In genomic region chr1:189494896-189495295, GRCm38 (mm10) we compare ENCODE assay signal across 22 mouse cellular contexts.
DNase-seq lines count a peak whose midpoint lies in the region; ATAC-seq and TF ChIP-seq lines count a peak whose summit lies in the region.
"Had no signal": no experiment of that assay in that cellular context is flagged by ENCODE, and none has a peak within 500 bp of the region (broad histone marks: within the 10 kb centered on the region; RNA-seq: fewer than 3 reads in every experiment).

No protein-coding gene starts in this region.

- DNase-seq in forebrain, embryonic 14.5 days (ENCODE audit: low spot score), result peak; percentile 34
- no peak for DNase-seq in forebrain, postnatal 0 days
- DNase-seq in kidney, postnatal 0 days (ENCODE audit: low spot score), result peak; percentile 42
- no peak for DNase-seq in kidney, adult 11 months
- DNase-seq in ovary, postnatal 36 days (ENCODE audit: low spot score), result peak; percentile 7
- no peak for DNase-seq in ovary, postnatal 14 days (ENCODE audit: low spot score)
- DNase-seq in embryo, embryonic 9.5 days (ENCODE audit: extremely low spot score), result peak; percentile 14
- DNase-seq in adrenal gland, postnatal 10 days, result no peak
- DNase-seq: cerebellum, adult 8-10 months; gastrocnemius, postnatal 10 days; heart, postnatal 4 days; layer of hippocampus, adult 9-11 months; lung, embryonic 14.5 days; lung, postnatal 4 days; right cerebral cortex, postnatal 25 days had no signal

- H3K27ac ChIP-seq in forebrain, embryonic 14.5 days (ENCODE audit: low read depth, low read length), result no peak overlapping the region
- no peak overlapping the region for H3K27ac ChIP-seq in forebrain, postnatal 0 days (ENCODE audit: low read depth, low read length)
- H3K27ac ChIP-seq in kidney, postnatal 0 days, result peak overlapping the region; percentile 31; the same call in 1 of the 2 replicates
- H3K27ac ChIP-seq: embryonic facial prominence, embryonic 13.5 days; heart, embryonic 15.5 days; liver, embryonic 12.5 days; neural tube, embryonic 13.5 days had no signal

- no peak for TF ChIP-seq CTCF in forebrain, postnatal 0 days (IDR thresholded peaks at IDR 0.05; ENCODE audit: low read depth)
- TF ChIP-seq CTCF in kidney, postnatal 0 days (IDR thresholded peaks at IDR 0.05; ENCODE audit: low read depth), result no peak

- WGBS in forebrain, embryonic 14.5 days, result 12% methylated on average over 11 of the region's 11 CpGs
- 22% methylated on average over 11 of the region's 11 CpGs for WGBS in forebrain, postnatal 0 days
- WGBS in kidney, postnatal 0 days, result 38% methylated on average over 11 of the region's 11 CpGs

- no peaks in the 10 kb centered on the region for H3K9me3 ChIP-seq in forebrain, embryonic 14.5 days (replicated peaks; ENCODE audit: control insufficient read depth, low read length)
- no peaks in the 10 kb centered on the region for H3K9me3 ChIP-seq in forebrain, postnatal 0 days (ENCODE audit: low read length)
- H3K9me3 ChIP-seq in kidney, postnatal 0 days (replicated peaks; ENCODE audit: low read length), result no peaks in the 10 kb centered on the region
- H3K9me3 ChIP-seq: embryonic facial prominence, embryonic 13.5 days; heart, embryonic 15.5 days; liver, embryonic 12.5 days; neural tube, embryonic 13.5 days; stomach, embryonic 15.5 days had no signal

- H3K36me3 ChIP-seq in forebrain, embryonic 14.5 days (ENCODE audit: control insufficient read depth, insufficient read depth, low read length), result no peaks in the 10 kb centered on the region
- H3K36me3 ChIP-seq in forebrain, postnatal 0 days (ENCODE audit: insufficient read depth), result no peaks in the 10 kb centered on the region
- no peaks in the 10 kb centered on the region for H3K36me3 ChIP-seq in kidney, postnatal 0 days (ENCODE audit: insufficient read depth, low read length)
- H3K36me3 ChIP-seq: embryonic facial prominence, embryonic 13.5 days; heart, embryonic 15.5 days; liver, embryonic 12.5 days; neural tube, embryonic 13.5 days; stomach, embryonic 15.5 days had no signal

- H3K4me3 ChIP-seq in forebrain, embryonic 14.5 days (ENCODE audit: low read depth, low read length), result no peak overlapping the region
- no peak overlapping the region for H3K4me3 ChIP-seq in forebrain, postnatal 0 days (ENCODE audit: low read depth, low read length)
- H3K4me3 ChIP-seq in kidney, postnatal 0 days (replicated peaks; ENCODE audit: low read depth, low read length), result no peak overlapping the region
- H3K4me3 ChIP-seq: embryonic facial prominence, embryonic 13.5 days; heart, adult 2 months; heart, embryonic 15.5 days; liver, embryonic 12.5 days; neural tube, embryonic 13.5 days; stomach, embryonic 15.5 days had no signal

- H3K27me3 ChIP-seq in forebrain, embryonic 14.5 days (replicated peaks; ENCODE audit: control insufficient read depth, insufficient read depth, low read length), result no peaks in the 10 kb centered on the region
- H3K27me3 ChIP-seq in forebrain, postnatal 0 days (ENCODE audit: insufficient read depth, low read length), result no peaks in the 10 kb centered on the region
- no peaks in the 10 kb centered on the region for H3K27me3 ChIP-seq in kidney, postnatal 0 days (ENCODE audit: insufficient read depth, low read length)
- H3K27me3 ChIP-seq: embryonic facial prominence, embryonic 13.5 days; heart, embryonic 15.5 days; liver, embryonic 12.5 days; neural tube, embryonic 13.5 days; stomach, embryonic 15.5 days had no signal

- ATAC-seq in forebrain, embryonic 14.5 days, result no peak
- ATAC-seq in forebrain, postnatal 0 days, result no peak
- ATAC-seq in kidney, postnatal 0 days (replicated peaks; ENCODE audit: low FRiP score, low read depth), result no peak
- ATAC-seq: liver, embryonic 12.5 days had no signal

- H3K4me2 ChIP-seq in forebrain, embryonic 14.5 days (ENCODE audit: low read length), result no peak overlapping the region
- no peak overlapping the region for H3K4me2 ChIP-seq in forebrain, postnatal 0 days (ENCODE audit: low read depth)
- H3K4me2 ChIP-seq in kidney, postnatal 0 days (ENCODE audit: low read length), result no peak overlapping the region
- H3K4me2 ChIP-seq: embryonic facial prominence, embryonic 13.5 days; heart, embryonic 15.5 days; liver, embryonic 12.5 days; lung, embryonic 14.5 days; midbrain, embryonic 11.5 days; neural tube, embryonic 13.5 days; stomach, embryonic 15.5 days had no signal

- H3K9ac ChIP-seq in forebrain, embryonic 14.5 days (ENCODE audit: low read length), result no peak overlapping the region
- H3K9ac ChIP-seq in forebrain, postnatal 0 days, result no peak overlapping the region
- H3K9ac ChIP-seq in kidney, postnatal 0 days (ENCODE audit: low read depth, low read length), result no peak overlapping the region
- H3K9ac ChIP-seq: embryonic facial prominence, embryonic 13.5 days; heart, embryonic 15.5 days; liver, embryonic 12.5 days; lung, embryonic 14.5 days; neural tube, embryonic 13.5 days; stomach, embryonic 15.5 days had no signal

- peaks cover 3% of the 10 kb centered on the region; the same call in 1 of the 2 replicates for H3K4me1 ChIP-seq in forebrain, embryonic 14.5 days (ENCODE audit: control insufficient read depth, insufficient read depth, low read length)
- peaks cover 5% of the 10 kb centered on the region; the same call in 1 of the 2 replicates for H3K4me1 ChIP-seq in forebrain, postnatal 0 days (ENCODE audit: insufficient read depth)
- H3K4me1 ChIP-seq in kidney, postnatal 0 days (replicated peaks; ENCODE audit: insufficient read depth, low read length), result peaks cover 11% of the 10 kb centered on the region; the same call in 1 of the 2 replicates
- H3K4me1 ChIP-seq: embryonic facial prominence, embryonic 13.5 days; heart, embryonic 15.5 days; liver, embryonic 12.5 days; stomach, embryonic 15.5 days had no signal

Comparison
In these comparisons a context has a peak if more than half of its experiments do, and no peak if none do; other contexts are left out.
1. DNase-seq: peak in forebrain, embryonic 14.5 days (single experiment), kidney, postnatal 0 days (single experiment), ovary, postnatal 36 days (single experiment) and embryo, embryonic 9.5 days (single experiment); none in forebrain, postnatal 0 days (single experiment), kidney, adult 11 months (single experiment), ovary, postnatal 14 days (single experiment) and adrenal gland, postnatal 10 days (single experiment).